Mouse (Mus musculus): ENCODE measurements around the gene Olfr839-ps1. TPM values are rescaled to one million over a fixed set of nuclear protein-coding genes. Genes with fewer than 3 reads are reported as not detected.

Gene Olfr839-ps1
- not detected in 2 replicates for polyA plus RNA-seq (2015; fragmentation: Nextera tagmentation; extraction: Ambion mirVana)

DNA sequence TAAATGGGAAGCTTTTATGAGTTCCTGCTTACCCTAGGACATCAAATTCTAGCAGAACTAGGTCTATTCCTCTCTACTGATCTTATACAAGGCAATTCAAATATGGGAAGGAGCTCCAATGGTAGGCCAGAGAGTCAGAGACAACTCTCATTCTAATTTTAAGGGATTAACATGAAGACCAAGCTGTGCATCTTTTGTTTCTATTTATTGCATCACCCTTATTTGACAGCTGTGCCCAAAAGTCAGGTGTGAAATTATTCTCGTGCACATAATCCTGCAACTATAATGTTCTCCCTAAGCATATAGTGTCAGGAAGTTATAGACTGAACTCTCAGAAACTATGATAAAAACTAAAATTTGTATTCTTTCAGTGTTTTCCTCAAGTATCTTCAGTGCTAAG is at the start of gene Olfr839-ps1:
Gene Olfr839-ps1, minus strand, starts transcription at position 101 of the 400 bp plus-strand sequence.
- H3K9ac ChIP-seq (ENCODE audit: low read length), result no peak within 1 kb of the TSS
- H3K9me3 ChIP-seq (replicated peaks; ENCODE audit: control insufficient read depth, low read length), result no peaks in the 10 kb centered on the region
- H3K27me3 ChIP-seq (ENCODE audit: control insufficient read depth, insufficient read depth, low read length), result no peaks in the 10 kb centered on the region
- no peaks in the 10 kb centered on the region for H3K36me3 ChIP-seq (ENCODE audit: control insufficient read depth, insufficient read depth, low read length)
- WGBS, result 75% methylated on average over 1 of the region's 1 CpGs
- no peak within 1 kb of the TSS for H3K4me2 ChIP-seq (ENCODE audit: low read depth, low read length)
- H3K27ac ChIP-seq (ENCODE audit: low read length), result no peak within 1 kb of the TSS
- no peaks in the 10 kb centered on the region for H3K4me1 ChIP-seq (ENCODE audit: control insufficient read depth, insufficient read depth, low read length)
- ATAC-seq (ENCODE audit: insufficient read depth, low FRiP score), result no peak
- no peak within 1 kb of the TSS for H3K4me3 ChIP-seq (replicated peaks; ENCODE audit: low read length)

DNA sequence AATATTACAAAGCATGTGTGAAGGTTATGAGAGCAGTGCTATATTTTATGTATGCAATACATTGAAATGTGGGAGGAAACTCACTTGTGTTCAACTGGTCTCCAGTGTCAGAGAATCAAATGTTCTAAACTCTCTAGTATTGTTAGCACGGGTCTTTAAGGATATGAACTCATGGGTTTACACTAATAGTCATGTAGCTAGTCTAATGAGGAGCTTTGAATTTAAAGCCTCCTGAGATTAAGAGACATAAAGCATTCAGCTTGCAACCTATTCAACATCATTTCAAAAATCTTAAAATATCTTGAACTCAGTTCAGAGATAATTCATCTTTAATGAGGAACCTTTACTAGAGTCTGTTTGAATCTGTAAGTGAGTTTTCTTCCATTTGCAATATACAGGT is 41.1 kb downstream of the Olfr839-ps1 start, which contains the start of gene Olfr837:
Gene Olfr837, plus strand, starts transcription at position 301 of the 400 bp plus-strand sequence.
- H3K4me2 ChIP-seq (ENCODE audit: low read depth, low read length), result no peak within 1 kb of the TSS
- H3K9me3 ChIP-seq (replicated peaks; ENCODE audit: control insufficient read depth, low read length), result no peaks in the 10 kb centered on the region
- no peaks in the 10 kb centered on the region for H3K36me3 ChIP-seq (ENCODE audit: control insufficient read depth, insufficient read depth, low read length)
- 72% methylated on average over 1 of the region's 1 CpGs for WGBS
- H3K9ac ChIP-seq (ENCODE audit: low read length), result no peak within 1 kb of the TSS
- no peak within 1 kb of the TSS for H3K4me3 ChIP-seq (replicated peaks; ENCODE audit: low read length)
- H3K27ac ChIP-seq (ENCODE audit: low read length), result no peak within 1 kb of the TSS
- no peaks in the 10 kb centered on the region for H3K27me3 ChIP-seq (ENCODE audit: control insufficient read depth, insufficient read depth, low read length)
- ATAC-seq (ENCODE audit: insufficient read depth, low FRiP score), result no peak
- no peaks in the 10 kb centered on the region for H3K4me1 ChIP-seq (ENCODE audit: control insufficient read depth, insufficient read depth, low read length)

DNA sequence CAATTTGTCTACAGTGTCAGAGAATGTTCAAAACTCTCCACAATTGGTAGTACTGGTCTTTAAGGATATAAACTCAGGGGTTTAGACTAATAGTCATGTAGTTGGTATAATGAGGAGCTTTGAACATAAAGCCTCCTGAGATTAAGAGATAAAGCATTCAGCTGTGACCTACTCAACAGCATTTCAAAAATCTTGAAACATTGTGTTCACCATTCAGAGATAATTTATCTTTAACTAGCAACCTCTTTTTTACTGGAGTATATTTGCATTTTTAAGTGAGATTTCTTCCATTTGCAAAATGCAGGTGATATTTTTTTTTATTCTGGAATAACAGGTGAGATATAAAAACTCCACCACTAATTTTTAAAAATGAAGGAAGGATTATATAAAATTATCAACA is 57.0 kb downstream of the Olfr839-ps1 start, which contains the start of gene Olfr836:
Gene Olfr836, plus strand, starts transcription at position 301 of the 400 bp plus-strand sequence.
- no peak within 1 kb of the TSS for H3K4me3 ChIP-seq (replicated peaks; ENCODE audit: low read length)
- no peak within 1 kb of the TSS for H3K27ac ChIP-seq (ENCODE audit: low read length)
- no peaks in the 10 kb centered on the region for H3K36me3 ChIP-seq (ENCODE audit: control insufficient read depth, insufficient read depth, low read length)
- H3K4me2 ChIP-seq (ENCODE audit: low read depth, low read length), result no peak within 1 kb of the TSS
- H3K27me3 ChIP-seq (ENCODE audit: control insufficient read depth, insufficient read depth, low read length), result no peaks in the 10 kb centered on the region
- H3K9ac ChIP-seq (ENCODE audit: low read length), result no peak within 1 kb of the TSS
- H3K9me3 ChIP-seq (replicated peaks; ENCODE audit: control insufficient read depth, low read length), result no peaks in the 10 kb centered on the region
- no peak for ATAC-seq (ENCODE audit: insufficient read depth, low FRiP score)
- no peaks in the 10 kb centered on the region for H3K4me1 ChIP-seq (ENCODE audit: control insufficient read depth, insufficient read depth, low read length)

Other genes starting within 250 kb of the Olfr839-ps1 start
- gene Olfr832, start 240.2 kb downstream of the Olfr839-ps1 start, polyA plus RNA-seq (2015; fragmentation: Nextera tagmentation; extraction: Ambion mirVana), result not detected in 2 replicates
- gene Olfr834, start 189.3 kb downstream of the Olfr839-ps1 start, polyA plus RNA-seq (2015; fragmentation: Nextera tagmentation; extraction: Ambion mirVana), result not detected in 2 replicates
- not detected in 2 replicates for gene Olfr835, start 144.6 kb downstream of the Olfr839-ps1 start, polyA plus RNA-seq (2015; fragmentation: Nextera tagmentation; extraction: Ambion mirVana)
- gene Olfr836, start 56.9 kb downstream of the Olfr839-ps1 start, polyA plus RNA-seq (2015; fragmentation: Nextera tagmentation; extraction: Ambion mirVana), result not detected in 2 replicates
- gene Olfr837, start 41.0 kb downstream of the Olfr839-ps1 start, polyA plus RNA-seq (2015; fragmentation: Nextera tagmentation; extraction: Ambion mirVana), result not detected in 2 replicates
- not detected in 2 replicates for gene Olfr843, start 74.7 kb upstream of the Olfr839-ps1 start, polyA plus RNA-seq (2015; fragmentation: Nextera tagmentation; extraction: Ambion mirVana)
- gene Olfr844, start 139.0 kb upstream of the Olfr839-ps1 start, polyA plus RNA-seq (2015; fragmentation: Nextera tagmentation; extraction: Ambion mirVana), result not detected in 2 replicates
- gene Olfr845, start 159.1 kb upstream of the Olfr839-ps1 start, polyA plus RNA-seq (2015; fragmentation: Nextera tagmentation; extraction: Ambion mirVana), result not detected in 2 replicates
- not detected in 2 replicates for gene Olfr846, start 186.7 kb upstream of the Olfr839-ps1 start, polyA plus RNA-seq (2015; fragmentation: Nextera tagmentation; extraction: Ambion mirVana)
- not detected in 2 replicates for gene Olfr847, start 201.4 kb upstream of the Olfr839-ps1 start, polyA plus RNA-seq (2015; fragmentation: Nextera tagmentation; extraction: Ambion mirVana)

All from stomach, embryonic 16.5 days (tissue).